In the genomic region with DNA sequence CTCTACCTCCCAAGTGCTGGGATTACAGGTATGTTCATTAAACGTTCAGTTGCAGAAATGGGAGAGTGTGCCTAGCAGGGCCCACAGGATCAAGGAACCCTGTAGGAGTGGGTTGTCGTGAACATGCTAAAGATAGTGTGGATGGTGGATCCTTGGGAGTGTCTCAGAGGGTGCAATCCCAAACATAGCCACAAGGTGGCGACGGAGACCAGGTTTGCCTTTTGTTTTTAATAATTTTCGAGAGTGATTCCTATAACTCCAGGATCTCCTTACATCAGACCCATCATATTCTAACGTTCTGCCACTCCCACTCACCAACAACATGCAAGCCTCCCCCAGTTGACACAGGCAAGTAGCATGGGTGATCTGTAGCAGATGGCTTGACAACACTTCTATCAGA, we compare ENCODE assay signal across 9 mouse cellular contexts. TPM values are rescaled to one million over a fixed set of nuclear protein-coding genes. Genes with fewer than 3 reads are reported as not detected.
DNase-seq lines count a peak whose midpoint lies in the region; ATAC-seq and TF ChIP-seq lines count a peak whose summit lies in the region.
"Had no signal": no experiment of that assay in that cellular context is flagged by ENCODE, and none has a peak within 500 bp of the region (broad histone marks: within the 10 kb centered on the region; RNA-seq: fewer than 3 reads in every experiment).

No protein-coding gene starts in this region.

- H3K27ac ChIP-seq in bone marrow macrophage, adult 2 months (ENCODE audit: insufficient read depth, low read depth, low read length): no peak overlapping the region
- H3K27ac ChIP-seq in embryonic facial prominence, embryonic 15.5 days (replicated peaks): no peak overlapping the region
- H3K27ac ChIP-seq: limb, embryonic 15.5 days had no signal

- no peak overlapping the region for H3K4me3 ChIP-seq in bone marrow macrophage, adult 2 months (ENCODE audit: insufficient read depth, low read length)
- H3K4me3 ChIP-seq in embryonic facial prominence, embryonic 15.5 days (replicated peaks): no peak overlapping the region
- H3K4me3 ChIP-seq: limb, embryonic 15.5 days had no signal

- H3K36me3 ChIP-seq in embryonic facial prominence, embryonic 15.5 days: no peaks in the 10 kb centered on the region
- H3K36me3 ChIP-seq: limb, embryonic 15.5 days had no signal

- no peak overlapping the region for H3K4me2 ChIP-seq in embryonic facial prominence, embryonic 15.5 days (replicated peaks)
- H3K4me2 ChIP-seq: limb, embryonic 15.5 days had no signal

- no peak overlapping the region for H3K9ac ChIP-seq in embryonic facial prominence, embryonic 15.5 days
- H3K9ac ChIP-seq: limb, embryonic 15.5 days had no signal

- H3K4me1 ChIP-seq in bone marrow macrophage, adult 2 months (ENCODE audit: control insufficient read depth, insufficient read depth, low read length): peaks cover 64% of the 10 kb centered on the region
- peaks cover 21% of the 10 kb centered on the region; the same call in 1 of the 2 replicates for H3K4me1 ChIP-seq in embryonic facial prominence, embryonic 15.5 days

- 0 out of 2 replicates have a peak, but pooled peaks have one; percentile 16 for ATAC-seq in embryonic facial prominence, embryonic 15.5 days (ENCODE audit: insufficient number of reproducible peaks, low FRiP score, low TSS enrichment, low read depth)

- WGBS in embryonic facial prominence, embryonic 15.5 days: 4% methylated on average over 6 of the region's 6 CpGs

- DNase-seq in ES-CJ7 (ENCODE audit: low read depth, low spot score): peak; percentile 53
- DNase-seq in heart, postnatal 36 days: peak; percentile 89 to 94
- peak; percentile 70 for DNase-seq in layer of hippocampus, adult 9-11 months
- DNase-seq in lung, postnatal 14 days: peak; percentile 89
- DNase-seq in retina, adult 2 months (ENCODE audit: low read depth, low spot score): peak; percentile 50
- DNase-seq in urinary bladder, postnatal 25 days (ENCODE audit: low spot score): peak; percentile 84

- intact Hi-C loops in heart, postnatal 36 days (cut with DNase I): loop anchor here (1.0 to 2.0 kb wide), 2 partner anchors 118 to 218 kb away; no protein-coding TSS in a partner anchor

- peak; percentile 91 for TF ChIP-seq CTCF in bone marrow macrophage, adult 2 months (IDR thresholded peaks at IDR 0.05; ENCODE audit: low read depth, low read length)

- H3K27me3 ChIP-seq in embryonic facial prominence, embryonic 15.5 days: no peaks in the 10 kb centered on the region
- H3K27me3 ChIP-seq: limb, embryonic 15.5 days had no signal

- TF ChIP-seq POLR2A in bone marrow macrophage, adult 2 months (IDR thresholded peaks at IDR 0.05; ENCODE audit: borderline replicate concordance, low read depth, low read length): no peak

- H3K9me3 ChIP-seq in embryonic facial prominence, embryonic 15.5 days (replicated peaks): no peaks in the 10 kb centered on the region
- H3K9me3 ChIP-seq: limb, embryonic 15.5 days had no signal

RNA-seq across cellular contexts. Expression of a gene that starts 15.7 kb away (rescaled TPM):
- polyA plus RNA-seq in bone marrow macrophage, adult 2 months (2012; ENCODE audit: insufficient read depth, insufficient read length, missing spikeins): 205 and 222 TPM in 2 replicates
- polyA plus RNA-seq in embryonic facial prominence, embryonic 15.5 days (2015; fragmentation: Nextera tagmentation; extraction: Ambion mirVana): 29.4 and 33.5 TPM in 2 replicates
- 10 to 100 TPM; 69.9 to 74.6 TPM for total RNA-seq in heart, postnatal 36 days (2021)
